Mouse (Mus musculus): ENCODE measurements around the gene Chrna4.

Chrna4 gene

GRCm38 (mm10) chr2:181038644-181039355 lies 4.5 kb downstream of the Chrna4 start:
- no peak for DNase-seq (ENCODE audit: low spot score)

DNA sequence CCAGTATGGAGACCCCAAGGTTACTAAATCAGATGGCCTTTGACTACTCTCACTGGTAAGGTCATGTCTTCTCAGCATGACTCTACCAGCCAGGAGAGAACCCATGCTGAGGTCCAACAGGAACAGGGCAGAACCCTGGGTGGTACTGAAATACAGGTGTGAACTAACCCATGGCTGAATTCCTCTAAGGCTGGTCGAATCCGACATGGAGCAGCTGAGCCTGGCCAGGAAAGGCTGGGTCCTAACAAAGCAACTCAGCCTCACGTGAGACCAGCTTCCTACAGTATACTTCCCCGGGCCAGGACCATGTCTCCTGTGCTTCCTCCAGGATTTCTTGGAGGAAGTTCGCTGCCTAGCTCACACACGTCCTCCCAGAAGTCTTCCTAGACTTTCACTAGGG lies 6.8 kb downstream of the Chrna4 start:
- DNase-seq (ENCODE audit: low spot score), result no peak

GRCm38 (mm10) chr2:181035186-181035585 lies 8.2 kb downstream of the Chrna4 start:
- DNase-seq (ENCODE audit: low spot score), result no peak

GRCm38 (mm10) chr2:181033310-181033709 lies 10.0 kb downstream of the Chrna4 start:
- peak; percentile 28 for DNase-seq (ENCODE audit: low spot score)

GRCm38 (mm10) chr2:181032407-181032806 lies 10.9 kb downstream of the Chrna4 start:
- peak; percentile 30 for DNase-seq (ENCODE audit: low spot score)

- DNase-seq (ENCODE audit: low spot score), result no peak
These were observed 11.9 kb downstream of the Chrna4 start for GRCm38 (mm10) chr2:181031406-181031934.

- no peak for DNase-seq (ENCODE audit: low spot score)
These were observed 35.0 kb downstream of the Chrna4 start for GRCm38 (mm10) chr2:181008339-181008738.

DNA sequence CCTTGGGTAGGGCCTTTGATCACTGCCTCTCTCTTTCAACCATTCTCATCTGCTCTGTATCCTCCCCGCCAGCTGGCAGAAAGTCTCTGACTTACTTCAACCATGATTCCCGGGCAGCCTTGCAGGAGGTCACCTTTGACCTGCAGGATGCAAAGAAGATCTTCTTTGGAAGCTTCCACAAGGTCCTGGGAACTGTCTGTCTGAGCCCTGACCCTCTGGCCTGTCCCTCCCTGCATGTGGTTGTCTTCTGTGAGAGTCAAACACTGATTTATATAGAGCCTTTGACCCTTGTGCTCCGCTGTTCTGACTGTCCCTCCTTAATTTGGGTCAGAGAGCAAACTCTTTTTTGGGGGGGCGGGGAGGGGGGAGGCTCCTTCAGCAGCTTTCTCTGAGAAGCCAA lies 36.3 kb downstream of the Chrna4 start:
- DNase-seq (ENCODE audit: low spot score), result no peak

DNA sequence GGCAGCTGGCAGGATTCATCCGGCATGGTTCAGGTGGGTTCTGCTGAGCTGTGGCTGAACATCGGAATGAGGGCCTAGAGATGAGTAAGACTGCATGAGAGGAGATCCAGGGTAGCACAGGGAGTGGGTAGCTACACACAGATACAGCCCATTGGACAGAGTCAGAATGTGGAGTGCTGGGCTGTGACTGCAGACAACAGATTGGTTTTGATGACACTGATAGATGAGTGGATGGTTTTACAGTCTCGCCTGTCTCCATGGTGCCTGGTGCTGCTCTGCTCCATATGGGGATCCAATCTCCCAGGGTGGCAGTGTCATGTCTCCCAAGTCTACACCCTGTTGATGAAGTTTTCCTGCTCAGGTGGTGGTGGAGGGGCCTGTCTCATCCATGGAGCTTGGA lies 46.4 kb downstream of the Chrna4 start:
- no peak for DNase-seq (ENCODE audit: low spot score)

GRCm38 (mm10) chr2:180996436-180996835 lies 46.9 kb downstream of the Chrna4 start:
- DNase-seq (ENCODE audit: low spot score), result no peak

GRCm38 (mm10) chr2:180995457-180995856 lies 47.9 kb downstream of the Chrna4 start:
- DNase-seq (ENCODE audit: low spot score), result no peak

DNA sequence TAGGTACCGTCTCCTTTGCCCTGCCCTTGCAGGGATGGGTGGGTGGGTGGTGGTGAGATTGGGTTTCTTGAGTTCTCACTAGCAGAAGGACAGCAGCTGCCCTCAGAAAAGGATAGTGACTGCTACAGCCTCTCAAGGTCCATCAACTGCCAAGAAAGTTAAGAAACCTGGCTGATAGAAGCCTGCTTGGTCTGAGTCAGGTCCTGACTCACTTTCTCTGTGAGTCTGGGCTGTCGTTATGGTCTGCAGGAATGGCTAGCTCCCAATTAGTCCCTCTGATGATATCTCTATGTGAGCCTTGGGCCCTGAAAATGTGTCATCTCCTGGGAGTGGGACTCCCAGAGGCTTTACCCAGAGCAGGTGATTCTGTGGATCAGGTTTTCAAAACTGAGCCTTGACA lies 49.0 kb downstream of the Chrna4 start:
- no peak for DNase-seq (ENCODE audit: low spot score)

GRCm38 (mm10) chr2:180990347-180990746 lies 53.0 kb downstream of the Chrna4 start:
- no peak for DNase-seq (ENCODE audit: low spot score)

DNA sequence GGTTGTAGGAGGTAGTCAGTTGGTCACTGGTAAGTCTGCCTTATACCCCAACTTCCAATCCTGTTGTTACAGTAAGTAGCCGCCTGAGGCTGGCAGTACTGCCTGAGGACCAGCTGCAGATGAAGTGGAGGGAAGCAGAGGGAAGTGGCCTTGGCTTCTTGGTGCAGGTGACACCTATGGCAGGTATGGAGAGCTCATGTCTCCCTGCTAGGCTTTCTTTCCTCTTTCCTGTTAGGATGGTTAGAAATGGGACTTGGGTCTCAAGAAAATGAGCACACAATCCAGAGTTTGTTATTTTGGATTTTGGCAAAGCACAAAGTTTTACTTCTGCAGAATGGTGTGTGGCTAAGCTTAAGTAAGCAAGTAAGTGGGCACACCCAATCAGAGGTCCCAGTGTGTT lies 54.4 kb downstream of the Chrna4 start:
- no peak for DNase-seq (ENCODE audit: low spot score)

DNA sequence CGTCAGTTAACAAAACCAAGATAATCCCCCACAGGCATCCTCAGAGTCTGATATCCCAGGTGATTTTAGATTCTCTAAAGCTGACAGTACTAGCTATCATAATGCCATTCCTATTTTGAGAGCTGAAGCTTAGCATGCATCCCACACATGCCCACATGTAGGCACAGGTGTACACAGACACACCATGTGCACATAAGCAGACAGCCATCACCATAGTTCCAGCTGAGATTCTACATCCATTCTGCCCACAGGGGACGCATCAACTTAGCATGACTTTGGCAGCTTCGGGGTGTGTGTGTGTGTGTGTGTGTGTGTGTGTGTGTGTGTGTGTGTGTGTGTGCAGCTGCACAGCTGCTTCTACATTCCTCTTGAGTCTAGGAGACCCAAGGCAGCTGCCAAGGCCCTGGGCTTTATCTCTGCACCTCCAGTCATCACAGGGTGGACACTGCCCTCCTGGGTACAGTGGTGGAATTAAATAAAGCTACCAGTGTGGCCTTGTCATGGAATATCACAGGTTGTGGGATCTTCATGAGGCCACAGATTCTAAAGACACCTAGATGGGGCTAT lies 54.9 kb downstream of the Chrna4 start:
- no peak for DNase-seq (ENCODE audit: low spot score)

- no peak for DNase-seq (ENCODE audit: low spot score)
These were observed 55.8 kb downstream of the Chrna4 start for GRCm38 (mm10) chr2:180987432-180988030.

GRCm38 (mm10) chr2:180987001-180987400 lies 56.3 kb downstream of the Chrna4 start:
- no peak for DNase-seq (ENCODE audit: low spot score)

GRCm38 (mm10) chr2:180986449-180986848 lies 56.9 kb downstream of the Chrna4 start, which contains the start of gene Col20a1:
Gene Col20a1, plus strand, starts transcription at chr2:180986535.
- no peak for DNase-seq (ENCODE audit: low spot score)

DNA sequence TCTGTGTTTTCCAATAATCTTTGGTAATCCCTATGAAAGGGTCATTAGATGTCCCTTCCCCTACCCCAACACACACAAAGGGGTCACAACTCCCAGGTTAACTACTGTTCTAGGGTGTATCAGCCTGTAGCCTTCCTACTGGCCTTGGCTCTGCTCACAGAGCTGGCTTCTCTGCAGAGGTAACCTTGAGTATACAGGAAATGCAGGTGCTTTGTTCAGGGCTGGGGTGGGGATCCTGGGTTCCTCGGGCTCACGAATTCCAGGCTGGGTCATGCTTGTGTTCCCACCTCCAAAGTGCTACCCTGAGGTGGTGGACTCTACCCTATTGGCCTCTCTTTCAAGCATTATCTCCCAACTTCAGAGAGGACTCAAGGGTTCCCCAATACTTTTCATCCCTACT lies 57.7 kb downstream of the Chrna4 start:
- no peak for DNase-seq (ENCODE audit: low spot score)

GRCm38 (mm10) chr2:180981133-180981532 lies 62.2 kb downstream of the Chrna4 start:
- DNase-seq (ENCODE audit: low spot score), result no peak
